Mouse (Mus musculus) liver, postnatal 0 days (tissue): ENCODE measurements around the gene Mterf4. TPM values are rescaled to one million over a fixed set of nuclear protein-coding genes. Genes with fewer than 3 reads are reported as not detected.

Source experiments
- ATAC-seq: fragments of 200-750 bp; cut with Nextera tagmentation; 2 replicates; pipeline ENCODE4 v1.8.0; 2017; ENCODE audit warnings: mild to moderate bottlenecking, moderate library complexity
- DNase-seq: peaks from one replicate; pipeline ENCODE4 v3.0.0-alpha.2; 2016
- H3K27ac ChIP-seq: fragments of 300-500 bp; sonication (generic); 2 replicates; pipeline ENCODE4 v1.5.1; 2014; ENCODE audit warnings: antibody characterized with exemption, moderate library complexity, mild to moderate bottlenecking, low read depth
- H3K27me3 ChIP-seq: fragments of 300-500 bp; sonication (generic); 2 replicates; pipeline ENCODE4 v1.6.1; 2014; ENCODE audit warnings: low read length, control low read depth, mixed read lengths; ENCODE audit not compliant: insufficient read depth
- H3K36me3 ChIP-seq: fragments of 300-500 bp; sonication (generic); replicated peaks from 2 replicates; pipeline ENCODE4 v1.6.1; 2014; ENCODE audit warnings: mild to moderate bottlenecking, control low read depth, low read length, moderate library complexity, mixed read lengths; ENCODE audit not compliant: insufficient read depth
- H3K4me1 ChIP-seq: fragments of 300-500 bp; sonication (generic); 2 replicates; pipeline ENCODE4 v1.6.1; 2014; ENCODE audit warnings: antibody characterized with exemption, mild to moderate bottlenecking, control low read depth; ENCODE audit not compliant: insufficient read depth
- H3K4me2 ChIP-seq: fragments of 300-500 bp; sonication (generic); 2 replicates; pipeline ENCODE4 v1.6.1; 2014; ENCODE audit warnings: low read depth, mild to moderate bottlenecking, low read length, moderate library complexity, mixed read lengths
- H3K4me3 ChIP-seq: fragments of 300-500 bp; sonication (generic); 2 replicates; pipeline ENCODE4 v1.5.1; 2014; ENCODE audit warnings: low read depth, low read length
- H3K9ac ChIP-seq: fragments of 300-500 bp; sonication (generic); replicated peaks from 2 replicates; pipeline ENCODE4 v1.6.1; 2014; ENCODE audit warnings: mild to moderate bottlenecking, moderate library complexity
- H3K9me3 ChIP-seq: fragments of 300-500 bp; sonication (generic); 2 replicates; pipeline ENCODE4 v1.6.1; 2016; ENCODE audit warnings: mild to moderate bottlenecking, control low read depth, low read length, mixed read lengths
- CTCF ChIP-seq: sonication (generic); IDR thresholded peaks from 2 replicates; pipeline ENCODE4 v1.5.1; 2016; ENCODE audit warnings: antibody characterized with exemption, low read depth
- EP300 ChIP-seq: IDR thresholded peaks from 2 replicates; pipeline ENCODE4 v1.6.1; 2016; ENCODE audit warnings: antibody characterized with exemption, low read depth, mild to moderate bottlenecking
- WGBS: fragments of 180-500 bp; shearing (Covaris S2); extraction: QIAGEN DNeasy Blood & Tissue Kit; methylation state at CpG from one replicate; pipeline ENCODE4 v1.1.7; 2014; ENCODE audit not compliant: insufficient replicate concordance; 5-methylcytosine and 5-hydroxymethylcytosine counted together
- polyA plus RNA-seq: library from polyadenylated mRNA; unstranded; fragments of >200 nt; fragmentation: Nextera tagmentation; extraction: Ambion mirVana; gene quantifications from 2 replicates; pipeline ENCODE4 v1.2.1, GENCODE M21; 2015

Mterf4 gene
- polyA plus RNA-seq, 1 experiment from 2014 or later = 9.4 TPM

- no peaks in the 10 kb centered on the region for H3K27me3 ChIP-seq
- no peaks in the 10 kb centered on the region for H3K36me3 ChIP-seq
- DNase-seq (no peak), ATAC-seq (no peak)
- no peak overlapping the region for H3K4me2 ChIP-seq
- 69% methylated on average over 6 of the region's 6 CpGs for WGBS
- no peak overlapping the region for H3K27ac ChIP-seq
- no peaks in the 10 kb centered on the region for H3K4me1 ChIP-seq
- H3K9me3 ChIP-seq = no peaks in the 10 kb centered on the region
- H3K4me3 ChIP-seq = no peak overlapping the region
- TF ChIP-seq CTCF (no peak), EP300 (no peak)
- H3K9ac ChIP-seq = no peak overlapping the region
Observed at GRCm38 (mm10) chr1:93271751-93272150, 34.0 kb downstream of the Mterf4 start.

- DNase-seq (no peak), ATAC-seq (no peak)
- H3K9ac ChIP-seq = no peak overlapping the region
- H3K4me2 ChIP-seq = no peak overlapping the region
- no peaks in the 10 kb centered on the region for H3K36me3 ChIP-seq
- TF ChIP-seq CTCF = no peak
- TF ChIP-seq EP300 = no peak
- no peaks in the 10 kb centered on the region for H3K4me1 ChIP-seq
- H3K9me3 ChIP-seq = no peaks in the 10 kb centered on the region
- no peak overlapping the region for H3K4me3 ChIP-seq
- H3K27me3 ChIP-seq = no peaks in the 10 kb centered on the region
- WGBS = 46% methylated on average over 3 of the region's 3 CpGs
- no peak overlapping the region for H3K27ac ChIP-seq
Observed at GRCm38 (mm10) chr1:93270516-93271240, 35.0 kb downstream of the Mterf4 start.

GRCm38 (mm10) chr1:93268246-93268645 is 37.5 kb downstream of the Mterf4 start:
- Histone ChIP-seq H3K27ac (no peak overlapping the region), H3K36me3 (no peaks in the 10 kb centered on the region), H3K4me3 (no peak overlapping the region), H3K9me3 (no peaks in the 10 kb centered on the region), H3K4me2 (no peak overlapping the region), H3K9ac (no peak overlapping the region), H3K4me1 (no peaks in the 10 kb centered on the region), H3K27me3 (no peaks in the 10 kb centered on the region)
- DNase-seq (no peak), ATAC-seq (no peak)
- TF ChIP-seq EP300 (no peak), CTCF (no peak)
- 81% methylated on average over 2 of the region's 2 CpGs for WGBS

- Histone ChIP-seq H3K27me3 (no peaks in the 10 kb centered on the region), H3K4me1 (no peaks in the 10 kb centered on the region), H3K27ac (no peak overlapping the region), H3K4me2 (no peak overlapping the region), H3K36me3 (no peaks in the 10 kb centered on the region), H3K4me3 (no peak overlapping the region), H3K9me3 (no peaks in the 10 kb centered on the region), H3K9ac (no peak overlapping the region)
- TF ChIP-seq CTCF (no peak), EP300 (no peak)
- ATAC-seq = no peak
- 28% methylated on average over 3 of the region's 3 CpGs for WGBS
- no peak for DNase-seq
Observed at GRCm38 (mm10) chr1:93267207-93267606, 38.5 kb downstream of the Mterf4 start.

- TF ChIP-seq EP300 (no peak), CTCF (no peak)
- WGBS = 80% methylated on average over 1 of the region's 1 CpGs
- Histone ChIP-seq H3K9me3 (no peaks in the 10 kb centered on the region), H3K27me3 (0 out of 2 replicates have a peak, but pooled peaks cover 2% of the 10 kb centered on the region), H3K4me1 (no peaks in the 10 kb centered on the region), H3K27ac (no peak overlapping the region), H3K4me3 (no peak overlapping the region), H3K4me2 (no peak overlapping the region), H3K9ac (no peak overlapping the region), H3K36me3 (no peaks in the 10 kb centered on the region)
- ATAC-seq (no peak), DNase-seq (no peak)
Observed at GRCm38 (mm10) chr1:93257560-93257959, 48.2 kb downstream of the Mterf4 start.

GRCm38 (mm10) chr1:93255761-93256160 is 50.0 kb downstream of the Mterf4 start:
- H3K4me2 ChIP-seq = no peak overlapping the region
- TF ChIP-seq CTCF = no peak
- no peak for TF ChIP-seq EP300
- no peaks in the 10 kb centered on the region for H3K36me3 ChIP-seq
- no peak overlapping the region for H3K27ac ChIP-seq
- WGBS = 76% methylated on average over 7 of the region's 7 CpGs
- H3K4me3 ChIP-seq = no peak overlapping the region
- ATAC-seq = no peak
- no peaks in the 10 kb centered on the region for H3K9me3 ChIP-seq
- H3K9ac ChIP-seq = no peak overlapping the region
- H3K27me3 ChIP-seq = 0 out of 2 replicates have a peak, but pooled peaks cover 2% of the 10 kb centered on the region
- H3K4me1 ChIP-seq = no peaks in the 10 kb centered on the region
- DNase-seq = no peak
